Mouse (Mus musculus) embryonic fibroblast, embryonic 13.5 days (primary cell): ENCODE data around the gene Chia1. TPM values are rescaled to one million over a fixed set of nuclear protein-coding genes. Genes with fewer than 3 reads are reported as not detected.
"Not testable (repeated sequence)": the region's sequence is repeated elsewhere in the genome, so short reads cannot be mapped to it uniquely, and the experiment has no call there.

Experiments used
- H3K27ac ChIP-seq: 2 replicates; pipeline ENCODE4 v1.5.1; 2012; ENCODE audit warnings: low read length, control low read depth, inconsistent platforms; ENCODE audit not compliant: insufficient read depth
- H3K4me1 ChIP-seq: 2 replicates; pipeline ENCODE4 v1.6.1; 2011; ENCODE audit warnings: low read length; ENCODE audit not compliant: control insufficient read depth, insufficient read depth
- H3K4me3 ChIP-seq: 2 replicates; pipeline ENCODE4 v1.5.1; 2011; ENCODE audit warnings: mild to moderate bottlenecking, control low read depth, low read length; ENCODE audit not compliant: insufficient read depth
- CTCF ChIP-seq: IDR thresholded peaks from 2 replicates; pipeline ENCODE4 v1.5.1; 2011; ENCODE audit warnings: mild to moderate bottlenecking, control low read depth, low read length, moderate library complexity, borderline replicate concordance; ENCODE audit not compliant: insufficient read depth
- POLR2A ChIP-seq: IDR thresholded peaks from 2 replicates; pipeline ENCODE4 v1.6.1; 2011; ENCODE audit warnings: low read depth, mild to moderate bottlenecking, control low read depth, low read length, moderate library complexity
- polyA plus RNA-seq: library from polyadenylated mRNA; stranded (reverse); fragments of >200 nt; gene quantifications from 2 replicates; pipeline ENCODE4 v1.2.4, GENCODE M21; 2011; ENCODE audit warnings: low read depth; ENCODE audit not compliant: missing spikeins, insufficient read length

The Chia1 gene
- polyA plus RNA-seq, 1 experiment: not detected

DNA sequence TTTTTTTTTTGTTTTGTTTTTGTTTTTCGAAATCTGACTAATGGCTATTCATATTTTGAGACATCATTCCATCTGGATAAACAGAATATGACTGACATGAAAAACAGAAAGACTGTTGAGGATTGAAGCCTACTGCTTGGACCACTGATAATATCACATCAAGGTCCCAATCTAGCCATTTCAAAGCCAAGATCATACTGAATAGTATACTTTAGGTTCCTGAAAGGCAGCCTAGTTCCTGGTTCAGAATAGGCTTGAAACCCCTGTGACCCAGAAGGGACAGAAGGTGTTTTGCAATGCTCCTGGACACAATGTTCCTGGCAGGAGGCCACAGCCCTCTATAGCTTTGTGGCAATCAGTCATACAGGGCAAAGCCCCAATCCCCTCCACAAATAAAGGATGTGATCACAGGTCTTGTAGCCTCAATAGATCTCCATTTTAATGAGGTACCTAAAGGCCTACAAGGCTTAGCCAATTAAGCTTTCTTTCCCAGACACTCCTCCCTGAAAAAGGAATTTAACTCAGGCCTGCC, 57.6 kb downstream of the Chia1 start:
- no peak for TF ChIP-seq CTCF
- TF ChIP-seq POLR2A: no peak
- no peak overlapping the region for H3K4me3 ChIP-seq
- no peak overlapping the region for H3K27ac ChIP-seq
- no peaks in the 10 kb centered on the region for H3K4me1 ChIP-seq

DNA sequence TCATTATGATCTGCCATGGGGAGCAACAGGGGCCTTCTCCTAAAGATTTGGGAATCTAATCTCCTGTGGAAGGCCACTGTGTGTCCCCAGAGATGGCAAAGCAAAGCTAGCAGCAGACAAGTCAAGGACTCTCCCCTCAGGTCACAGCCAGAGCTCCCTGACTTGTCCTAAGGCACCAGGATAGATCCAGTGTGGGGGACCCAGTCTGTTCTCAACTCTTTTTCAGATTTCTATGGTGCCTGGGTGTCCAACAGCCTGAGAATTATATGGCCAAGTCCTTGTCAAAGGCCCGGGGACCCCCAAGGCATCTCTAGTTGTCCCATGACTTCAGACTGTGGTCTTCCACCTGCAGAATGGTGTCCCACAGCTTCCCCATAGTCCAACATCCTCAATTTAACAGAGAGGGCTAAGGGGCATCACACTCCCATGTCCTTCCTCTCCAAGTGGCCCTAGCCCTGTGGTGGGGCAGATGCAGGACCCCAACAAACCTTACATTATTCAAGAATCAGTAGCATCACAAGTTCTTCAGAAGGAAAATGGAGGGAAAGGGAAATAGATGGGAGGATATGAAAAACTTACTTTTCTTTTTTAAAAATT, 58.2 kb downstream of the Chia1 start:
- no peaks in the 10 kb centered on the region for H3K4me1 ChIP-seq
- TF ChIP-seq CTCF: no peak
- TF ChIP-seq POLR2A: no peak
- no peak overlapping the region for H3K27ac ChIP-seq
- no peak overlapping the region for H3K4me3 ChIP-seq

DNA sequence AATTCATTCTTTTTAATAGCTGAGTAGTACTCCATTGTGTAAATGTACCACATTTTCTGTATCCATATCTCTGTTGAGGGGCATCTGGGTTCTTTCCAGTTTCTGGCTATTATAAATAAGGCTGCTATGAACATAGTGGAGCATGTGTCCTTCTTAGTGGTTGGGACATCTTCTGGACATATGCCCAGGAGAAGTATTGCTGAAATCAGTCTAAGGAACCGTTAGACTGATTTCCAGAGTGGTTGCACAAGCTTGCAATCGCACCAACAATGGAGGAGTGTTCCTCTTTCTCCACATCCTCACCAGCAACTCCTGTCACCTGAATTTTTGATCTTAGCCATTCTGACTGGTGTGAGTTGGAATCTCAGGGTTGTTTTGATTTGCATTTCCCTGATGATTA, 59.5 kb downstream of the Chia1 start:
- H3K4me1 ChIP-seq, H3K4me3 ChIP-seq, H3K27ac ChIP-seq: not testable (repeated sequence)

DNA sequence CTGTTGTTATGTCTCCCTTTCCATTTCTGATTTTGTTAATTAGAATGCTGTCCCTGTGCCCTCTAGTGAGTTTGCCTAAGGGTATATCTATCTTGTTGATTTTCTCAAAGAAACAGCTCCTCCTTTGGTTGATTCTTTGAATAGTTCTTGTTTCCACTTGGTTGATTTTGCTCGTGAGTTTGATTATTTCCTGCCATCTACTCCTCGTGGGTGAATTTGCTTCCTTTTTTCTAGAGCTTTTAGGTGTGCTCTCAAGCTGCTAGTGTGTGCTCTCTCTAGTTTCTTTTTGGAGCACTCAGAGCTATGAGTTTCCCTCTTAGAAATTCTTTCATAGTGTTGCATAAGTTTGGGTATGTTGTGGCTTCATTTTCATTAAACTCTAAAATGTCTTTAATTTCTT, 61.9 kb downstream of the Chia1 start:
- H3K4me3 ChIP-seq, H3K27ac ChIP-seq, H3K4me1 ChIP-seq: not testable (repeated sequence)

DNA sequence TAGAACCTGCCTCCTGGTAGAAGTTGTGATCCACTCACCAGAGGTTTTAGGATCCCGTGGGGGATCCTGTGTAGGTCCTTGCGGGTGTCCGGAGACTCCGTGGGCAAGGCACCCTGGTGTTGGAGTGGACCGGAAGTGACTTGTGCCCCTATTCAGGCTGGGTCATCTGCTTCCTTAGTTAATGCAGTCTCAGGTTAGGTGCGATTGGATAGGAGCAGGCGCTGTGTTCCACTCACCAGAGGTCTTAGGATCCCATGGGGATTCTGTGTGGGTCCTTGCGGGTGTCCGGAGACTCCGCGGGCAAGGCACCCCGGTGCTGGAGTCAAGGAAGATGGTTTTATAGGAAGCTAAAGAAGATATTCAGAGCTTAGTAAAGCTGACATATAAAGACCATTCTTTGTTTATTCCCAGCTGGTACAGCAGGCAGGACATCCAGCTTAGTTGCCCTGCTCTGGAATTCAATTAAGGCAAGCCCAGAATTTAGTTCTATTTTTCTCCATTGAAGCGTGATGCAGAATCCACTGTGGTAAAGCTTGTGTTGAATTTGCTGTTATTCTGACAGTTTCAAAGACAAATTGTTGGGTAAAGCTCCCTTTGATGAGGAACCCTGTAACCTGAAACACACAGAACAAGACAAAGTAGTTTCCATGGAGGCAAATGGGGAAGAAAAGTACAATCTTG, 64.6 kb downstream of the Chia1 start:
- Histone ChIP-seq H3K27ac (no peak overlapping the region), H3K4me3 (no peak overlapping the region), H3K4me1 (no peaks in the 10 kb centered on the region)
- TF ChIP-seq CTCF (no peak), POLR2A (no peak)

Other genes with a start within 250 kb of the Chia1 start
- not detected in 2 replicates for gene Adora3, start 242.4 kb upstream of the Chia1 start, polyA plus RNA-seq
- gene Tmigd3, start 242.3 kb upstream of the Chia1 start, polyA plus RNA-seq: not detected in 2 replicates
- gene I830077J02Rik, start 180.6 kb upstream of the Chia1 start, polyA plus RNA-seq: not detected in 2 replicates
- gene Wdr77, start 153.9 kb upstream of the Chia1 start, polyA plus RNA-seq: 60.4 and 63.9 TPM in 2 replicates
- 415 and 483 TPM in 2 replicates for gene Atp5f1, start 153.1 kb upstream of the Chia1 start, polyA plus RNA-seq
- 0.76 and 1.8 TPM in 2 replicates for gene Ovgp1, start 139.5 kb upstream of the Chia1 start, polyA plus RNA-seq
- gene Pifo, start 98.6 kb upstream of the Chia1 start, polyA plus RNA-seq: not detected in 2 replicates
- not detected in 2 replicates for gene Chil5, start 80.4 kb upstream of the Chia1 start, polyA plus RNA-seq
- not detected in 2 replicates for gene Chil3, start 54.3 kb downstream of the Chia1 start, polyA plus RNA-seq
- not detected in 2 replicates for gene Chil4, start 106.3 kb downstream of the Chia1 start, polyA plus RNA-seq